Mouse (Mus musculus) hindbrain, embryonic 10.5 days (tissue): ENCODE results near the gene Nmnat2. TPM values are rescaled to one million over a fixed set of nuclear protein-coding genes. Genes with fewer than 3 reads are reported as not detected.

Source experiments
- DNase-seq: peaks from one replicate; pipeline ENCODE4 v3.0.0-alpha.2; 2017; ENCODE audit warnings: low spot score
- H3K27ac ChIP-seq: fragments of 300-500 bp; sonication (generic); 2 replicates; pipeline ENCODE4 v1.5.1; 2016; ENCODE audit warnings: mild to moderate bottlenecking, moderate library complexity
- H3K27me3 ChIP-seq: fragments of 300-500 bp; sonication (generic); 2 replicates; pipeline ENCODE4 v1.6.1; 2016; ENCODE audit warnings: mild to moderate bottlenecking; ENCODE audit not compliant: poor library complexity, insufficient read depth, severe bottlenecking
- H3K36me3 ChIP-seq: fragments of 300-500 bp; sonication (generic); 2 replicates; pipeline ENCODE4 v1.6.1; 2016; ENCODE audit warnings: mild to moderate bottlenecking, moderate library complexity
- H3K4me1 ChIP-seq: fragments of 300-500 bp; sonication (generic); replicated peaks from 2 replicates; pipeline ENCODE4 v1.6.1; 2016; ENCODE audit warnings: mild to moderate bottlenecking
- H3K4me3 ChIP-seq: fragments of 300-500 bp; sonication (generic); 2 replicates; pipeline ENCODE4 v1.5.1; 2016; ENCODE audit warnings: mild to moderate bottlenecking, moderate library complexity
- H3K9me3 ChIP-seq: fragments of 300-500 bp; sonication (generic); 2 replicates; pipeline ENCODE4 v1.6.1; 2016; ENCODE audit warnings: mild to moderate bottlenecking, moderate library complexity
- WGBS: fragments of 180-500 bp; shearing (Covaris S2); methylation state at CpG from one replicate; pipeline ENCODE4 v1.1.7; 2016; 5-methylcytosine and 5-hydroxymethylcytosine counted together
- polyA plus RNA-seq: library from polyadenylated mRNA; unstranded; fragments of >200 nt; fragmentation: Nextera tagmentation; extraction: Ambion mirVana; gene quantifications from 2 replicates; pipeline ENCODE4 v1.2.1, GENCODE M21; 2016

The Nmnat2 gene
- polyA plus RNA-seq, 1 experiment from 2014 or later, result 20.6 TPM

DNA sequence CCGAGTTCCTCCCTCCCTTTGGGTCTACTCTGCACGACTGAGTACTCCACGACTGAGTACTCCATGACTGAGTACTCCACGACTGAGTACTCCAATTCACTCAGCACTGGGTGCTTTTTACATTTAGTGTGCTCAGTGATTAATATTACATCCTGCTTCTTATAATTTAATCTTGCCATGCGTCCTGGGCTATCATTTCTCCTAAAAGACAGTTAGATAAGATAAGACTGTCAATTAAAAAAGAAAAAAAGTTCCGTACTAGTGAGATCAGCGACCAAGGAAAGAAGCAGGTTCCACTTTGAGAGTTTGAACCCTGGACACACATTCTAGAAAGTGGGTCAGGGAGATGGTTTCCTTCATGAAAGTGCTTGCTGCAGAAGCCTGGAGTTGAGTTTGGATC is 79.3 kb downstream of the Nmnat2 start:
- WGBS, result 82% methylated on average over 7 of the region's 7 CpGs
- Histone ChIP-seq H3K9me3 (0 out of 2 replicates have a peak, but pooled peaks cover 6% of the 10 kb centered on the region), H3K27ac (no peak overlapping the region), H3K36me3 (no peaks in the 10 kb centered on the region), H3K27me3 (no peaks in the 10 kb centered on the region), H3K4me3 (no peak overlapping the region), H3K4me1 (peaks cover 67% of the 10 kb centered on the region)
- DNase-seq, result no peak

DNA sequence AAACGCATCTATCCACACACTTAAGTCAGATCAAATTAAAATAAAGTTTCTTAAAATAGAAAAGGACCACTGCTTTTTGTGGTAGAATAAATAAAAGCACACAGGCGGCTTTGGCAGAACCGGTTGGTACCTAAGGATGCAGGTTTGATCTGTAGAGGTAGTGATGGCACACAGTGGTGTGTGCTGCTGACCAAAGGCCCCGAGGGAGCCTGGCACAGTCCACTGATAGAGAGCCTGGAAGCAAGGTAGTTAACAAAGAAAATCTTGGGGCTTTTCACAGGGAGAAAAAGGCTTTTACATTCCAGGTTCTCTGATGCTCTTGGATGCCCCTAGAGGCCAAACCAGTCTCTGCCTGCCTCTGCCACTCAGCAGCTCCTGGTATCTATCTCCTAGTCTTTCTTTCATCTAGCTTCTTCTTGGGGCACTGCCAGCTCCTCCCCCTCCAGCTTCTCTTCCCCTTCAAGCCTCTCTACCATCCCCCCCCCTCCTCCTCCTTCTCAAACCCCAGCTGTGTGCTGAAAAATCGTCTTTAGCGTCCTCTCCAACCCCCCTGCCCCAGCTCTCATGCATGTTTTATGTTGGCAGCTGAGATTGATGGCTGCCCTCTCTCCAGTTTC is 80.6 kb downstream of the Nmnat2 start:
- peak overlapping the region; percentile 86 for H3K27ac ChIP-seq
- peak; percentile 77 for DNase-seq
- peaks cover 80% of the 10 kb centered on the region for H3K4me1 ChIP-seq
- H3K27me3 ChIP-seq, result no peaks in the 10 kb centered on the region
- H3K4me3 ChIP-seq, result no peak overlapping the region
- 0 out of 2 replicates have a peak, but pooled peaks cover 9% of the 10 kb centered on the region for H3K9me3 ChIP-seq
- H3K36me3 ChIP-seq, result no peaks in the 10 kb centered on the region
- 35% methylated on average over 6 of the region's 6 CpGs for WGBS

DNA sequence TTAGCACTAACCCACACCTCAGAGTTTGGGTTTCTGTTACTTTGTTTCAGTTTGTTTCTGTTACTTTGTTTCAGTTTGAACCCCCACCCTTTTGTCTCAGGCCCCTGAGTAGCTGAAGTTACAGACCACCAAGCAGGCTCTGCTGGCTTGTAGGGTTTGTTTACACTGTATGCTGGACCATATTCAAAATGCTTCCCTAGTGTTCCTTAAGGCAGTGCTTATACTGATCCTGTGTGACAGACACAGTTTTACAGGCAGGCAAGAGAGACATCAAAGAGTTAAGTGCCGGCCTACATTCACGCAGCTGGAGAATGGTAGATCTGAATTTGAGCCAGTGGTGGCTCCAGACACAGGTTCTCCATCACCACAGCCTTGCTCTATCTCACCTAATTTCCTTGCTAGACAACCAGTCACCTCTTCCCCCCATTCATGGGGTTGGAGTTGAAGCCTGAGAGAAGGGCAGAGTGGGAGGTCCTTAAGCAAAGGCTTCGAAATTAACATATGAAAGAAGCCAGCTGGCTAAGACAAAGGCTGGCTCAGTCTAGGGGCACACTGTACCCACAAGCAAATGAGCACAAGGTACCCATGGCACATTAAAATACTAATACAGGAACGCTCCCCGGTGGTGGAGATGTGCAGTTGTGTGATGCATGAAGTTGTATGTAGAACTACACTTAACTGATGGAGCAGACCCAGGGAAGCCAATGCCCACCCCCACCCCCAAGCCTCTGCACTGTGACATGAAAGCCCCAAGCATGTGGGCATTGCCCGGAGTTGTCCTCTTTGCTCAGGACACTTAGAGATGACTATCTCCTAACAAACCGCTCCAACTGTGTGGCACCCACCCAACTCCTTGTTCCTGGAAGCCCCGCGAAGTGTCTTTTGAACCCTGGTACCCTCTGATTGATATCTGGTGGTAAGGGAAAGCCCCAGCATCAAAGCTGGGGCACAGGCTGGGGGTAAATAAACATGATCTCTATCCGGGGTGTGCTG is 82.9 kb downstream of the Nmnat2 start:
- 68% methylated on average over 10 of the region's 10 CpGs for WGBS
- Histone ChIP-seq H3K4me3 (no peak overlapping the region), H3K36me3 (no peaks in the 10 kb centered on the region), H3K27me3 (no peaks in the 10 kb centered on the region), H3K4me1 (peaks cover 70% of the 10 kb centered on the region), H3K9me3 (0 out of 2 replicates have a peak, but pooled peaks cover 9% of the 10 kb centered on the region), H3K27ac (peak overlapping the region; percentile 66)
- no peak for DNase-seq

DNA sequence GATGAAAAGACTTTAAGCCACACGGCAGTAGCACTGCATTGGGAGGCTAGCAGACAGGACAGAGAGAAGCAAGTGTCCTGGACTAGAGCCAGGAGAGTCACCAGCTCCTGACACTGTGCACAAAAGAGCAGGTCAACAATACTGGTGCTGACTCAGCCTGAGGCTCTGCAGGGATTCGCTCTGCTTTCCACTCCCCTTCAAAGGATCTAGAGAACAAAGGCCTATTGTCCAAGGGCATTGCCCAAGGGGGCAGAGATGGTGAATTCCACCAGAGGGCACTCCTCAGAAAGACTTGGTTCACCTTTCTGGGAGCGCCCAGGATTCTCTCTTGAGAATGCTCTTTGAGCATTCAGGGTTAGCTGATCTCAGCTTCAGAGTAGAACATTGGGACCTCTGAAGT is 85.3 kb downstream of the Nmnat2 start:
- H3K27ac ChIP-seq, result peak overlapping the region; percentile 76
- H3K4me3 ChIP-seq, result no peak overlapping the region
- H3K36me3 ChIP-seq, result no peaks in the 10 kb centered on the region
- H3K4me1 ChIP-seq, result peaks cover 63% of the 10 kb centered on the region
- DNase-seq, result peak; percentile 70
- H3K9me3 ChIP-seq, result 0 out of 2 replicates have a peak, but pooled peaks cover 9% of the 10 kb centered on the region
- 11% methylated on average over 3 of the region's 3 CpGs for WGBS
- H3K27me3 ChIP-seq, result peaks cover 3% of the 10 kb centered on the region; the same call in 1 of the 2 replicates

DNA sequence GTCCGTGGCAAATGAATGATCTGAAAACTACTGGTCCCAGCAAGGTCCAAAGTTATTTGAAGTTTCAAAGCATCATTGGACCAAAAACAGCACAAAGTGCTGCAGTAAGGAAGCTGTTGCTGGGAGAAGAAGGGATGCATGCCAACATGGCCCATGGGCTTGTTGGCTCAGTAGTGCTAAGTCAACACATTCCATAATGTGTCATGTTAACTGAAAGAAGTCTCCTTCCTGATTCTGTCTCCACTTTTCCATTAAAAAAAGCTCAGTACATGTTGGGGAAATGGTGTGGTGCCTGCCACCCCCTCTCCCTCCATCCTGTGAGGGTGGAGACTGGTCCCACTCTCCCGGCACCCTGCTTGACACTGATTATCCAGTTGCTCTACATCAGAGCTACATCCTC is 86.3 kb downstream of the Nmnat2 start:
- H3K4me3 ChIP-seq, result no peak overlapping the region
- WGBS, result 85% methylated on average over 2 of the region's 2 CpGs

DNA sequence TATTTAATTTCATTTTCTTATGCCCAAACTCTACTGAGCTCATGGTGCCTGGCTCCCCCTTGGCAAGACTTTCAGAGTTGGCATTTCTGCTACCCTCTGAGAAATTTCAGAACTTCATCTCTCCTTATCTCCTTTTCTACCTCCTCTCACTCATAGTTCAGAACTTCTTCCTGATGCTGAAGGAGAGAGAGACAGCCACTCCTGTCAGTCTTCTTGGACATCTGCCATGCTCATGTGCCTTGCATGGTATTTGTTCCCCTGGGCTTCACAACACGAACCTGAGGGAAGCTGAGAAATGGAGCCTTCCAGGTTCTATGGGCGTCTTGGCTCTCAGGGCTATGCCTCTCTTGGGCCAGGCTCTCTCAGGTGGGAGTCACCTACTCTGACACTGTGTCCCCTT is 87.5 kb downstream of the Nmnat2 start:
- peaks cover 12% of the 10 kb centered on the region for H3K27me3 ChIP-seq
- no peak overlapping the region for H3K27ac ChIP-seq
- peaks cover 57% of the 10 kb centered on the region for H3K4me1 ChIP-seq
- 83% methylated on average over 2 of the region's 2 CpGs for WGBS
- DNase-seq, result no peak
- H3K9me3 ChIP-seq, result 0 out of 2 replicates have a peak, but pooled peaks cover 9% of the 10 kb centered on the region
- H3K36me3 ChIP-seq, result no peaks in the 10 kb centered on the region
- H3K4me3 ChIP-seq, result no peak overlapping the region

More for the DNA sequence above, 86.3 kb downstream of the Nmnat2 start:
- peaks cover 54% of the 10 kb centered on the region for H3K4me1 ChIP-seq
- no peak for DNase-seq
- H3K27me3 ChIP-seq, result peaks cover 11% of the 10 kb centered on the region
- peak overlapping the region; percentile 40; the same call in 1 of the 2 replicates for H3K27ac ChIP-seq
- no peaks in the 10 kb centered on the region for H3K36me3 ChIP-seq
- 0 out of 2 replicates have a peak, but pooled peaks cover 9% of the 10 kb centered on the region for H3K9me3 ChIP-seq

DNA sequence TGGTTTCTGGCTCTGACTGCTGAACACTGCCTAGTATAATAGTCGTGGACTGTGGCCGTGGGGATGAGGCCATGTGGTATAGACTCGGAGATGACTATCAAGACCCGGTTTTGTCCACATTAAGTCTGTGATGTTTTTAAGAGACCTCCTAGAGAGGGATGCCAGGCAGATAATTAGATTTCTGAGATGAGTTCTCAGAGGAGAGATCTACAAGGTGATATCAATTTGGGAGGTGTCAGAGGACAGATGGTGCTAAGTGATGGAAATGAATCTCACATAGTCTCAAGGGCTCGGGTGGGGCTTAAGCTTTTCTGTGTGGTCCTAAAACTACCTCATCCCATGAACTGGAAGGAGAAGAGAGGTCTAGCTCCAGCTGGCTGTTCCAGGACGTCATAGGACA is 88.5 kb downstream of the Nmnat2 start:
- Histone ChIP-seq H3K4me1 (peaks cover 57% of the 10 kb centered on the region), H3K27me3 (peaks cover 12% of the 10 kb centered on the region), H3K9me3 (0 out of 2 replicates have a peak, but pooled peaks cover 6% of the 10 kb centered on the region), H3K4me3 (no peak overlapping the region), H3K36me3 (no peaks in the 10 kb centered on the region), H3K27ac (no peak overlapping the region)
- WGBS, result 73% methylated on average over 6 of the region's 6 CpGs
- no peak for DNase-seq

DNA sequence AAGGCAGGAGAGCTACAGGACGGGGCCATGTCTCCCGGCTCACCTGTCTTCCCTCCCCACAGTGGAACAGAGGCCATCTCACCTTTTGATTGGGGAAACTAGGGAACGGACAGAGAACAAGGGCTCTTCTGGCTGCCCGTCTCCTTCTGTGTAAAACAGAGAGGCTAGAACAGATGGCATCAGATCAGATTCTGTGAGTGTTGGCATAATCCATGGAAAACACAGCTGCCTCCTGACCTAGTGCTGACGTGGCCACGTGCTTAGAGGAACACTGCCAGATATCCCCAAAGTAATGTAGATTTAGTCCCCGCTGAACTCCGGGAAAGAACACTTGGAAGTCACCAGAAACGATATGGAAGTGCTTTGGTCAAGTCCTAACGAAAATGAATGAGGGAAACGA is 90.6 kb downstream of the Nmnat2 start:
- Histone ChIP-seq H3K4me3 (no peak overlapping the region), H3K36me3 (no peaks in the 10 kb centered on the region), H3K4me1 (peaks cover 60% of the 10 kb centered on the region), H3K27ac (peak overlapping the region; percentile 56; the same call in 1 of the 2 replicates), H3K27me3 (peaks cover 15% of the 10 kb centered on the region), H3K9me3 (no peaks in the 10 kb centered on the region)
- 84% methylated on average over 11 of the region's 11 CpGs for WGBS
- no peak for DNase-seq

DNA sequence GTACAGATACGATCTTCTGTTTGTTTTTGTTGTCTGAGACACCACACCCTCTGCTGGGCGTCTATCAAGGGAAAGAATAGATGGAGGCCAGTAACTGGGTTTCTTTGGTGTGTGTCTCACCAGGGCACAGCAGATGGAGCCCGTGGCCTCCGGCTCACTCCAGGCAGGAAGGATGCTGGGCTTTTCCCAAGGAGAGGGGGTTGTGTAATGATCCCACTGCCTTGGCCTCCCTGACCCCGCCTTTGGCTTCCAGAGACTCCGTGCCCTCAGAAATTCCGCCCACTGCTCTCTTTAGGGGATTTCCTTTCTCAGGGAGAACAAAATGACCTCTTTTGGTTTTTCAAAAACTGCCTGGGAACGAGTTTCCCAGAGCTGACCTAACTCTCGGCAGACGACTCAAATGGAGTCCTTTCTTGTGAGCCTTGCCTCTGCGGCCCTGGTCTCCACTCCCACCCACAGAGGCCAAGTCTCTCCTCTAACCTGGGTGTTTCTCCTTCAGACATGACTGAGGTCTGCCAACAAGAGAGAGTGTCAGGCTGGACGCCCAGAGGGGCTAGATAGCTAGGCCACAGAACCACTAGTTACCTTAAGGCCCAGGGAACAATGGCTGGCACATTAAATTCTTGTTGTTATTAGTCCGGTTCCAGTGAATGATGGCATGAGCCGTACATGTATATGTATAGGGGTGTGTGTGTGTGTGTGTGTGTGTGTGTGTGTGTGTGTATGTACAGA is 93.5 kb downstream of the Nmnat2 start:
- Histone ChIP-seq H3K4me3 (peak overlapping the region; percentile 13; the same call in 1 of the 2 replicates), H3K9me3 (no peaks in the 10 kb centered on the region), H3K27me3 (peaks cover 18% of the 10 kb centered on the region), H3K4me1 (peaks cover 67% of the 10 kb centered on the region), H3K27ac (peak overlapping the region; percentile 89), H3K36me3 (no peaks in the 10 kb centered on the region)
- DNase-seq, result peak; percentile 86
- WGBS, result 9% methylated on average over 14 of the region's 14 CpGs

DNA sequence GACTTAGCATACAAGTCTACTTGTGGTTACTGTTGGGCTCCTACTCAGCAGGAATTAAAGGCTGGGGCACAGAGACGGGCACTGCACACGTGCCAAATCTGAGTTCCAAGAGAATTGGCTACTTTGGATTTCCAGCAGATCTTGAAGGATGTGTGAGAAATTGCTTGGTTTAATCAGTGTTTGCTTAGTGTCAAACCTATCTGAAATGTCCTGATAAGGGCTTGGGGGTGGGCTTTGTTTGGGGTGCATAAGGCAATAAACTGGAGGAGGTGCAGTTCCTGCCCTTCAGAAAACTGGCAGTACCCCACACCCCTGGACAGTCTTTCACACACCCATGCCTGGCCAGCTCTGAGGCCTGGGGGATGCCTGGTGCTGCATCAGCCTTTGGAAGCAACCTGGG is 94.7 kb downstream of the Nmnat2 start:
- 57% methylated on average over 2 of the region's 2 CpGs for WGBS
- Histone ChIP-seq H3K4me3 (no peak overlapping the region), H3K4me1 (peaks cover 73% of the 10 kb centered on the region), H3K9me3 (no peaks in the 10 kb centered on the region), H3K27ac (peak overlapping the region; percentile 79), H3K27me3 (peaks cover 18% of the 10 kb centered on the region), H3K36me3 (no peaks in the 10 kb centered on the region)
- no peak for DNase-seq

DNA sequence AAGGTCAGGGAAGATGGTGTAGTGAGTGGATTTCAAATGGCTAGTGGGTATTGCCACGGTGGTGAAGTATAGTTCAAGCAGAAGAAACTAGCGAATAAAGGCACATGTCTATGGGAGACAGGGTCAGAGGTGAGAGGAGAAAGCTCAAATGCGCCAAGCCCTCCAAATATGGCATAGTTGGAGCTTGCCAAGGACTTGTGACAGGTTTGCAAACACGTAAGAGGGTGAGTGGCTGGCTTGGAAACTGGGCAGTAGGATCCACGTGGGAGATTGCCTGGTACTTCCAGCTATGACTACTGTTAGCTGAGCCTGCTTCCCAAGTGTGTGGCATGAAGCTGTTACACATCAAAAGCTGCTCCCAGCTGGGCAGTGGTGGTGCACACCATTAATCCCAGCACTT is 96.7 kb downstream of the Nmnat2 start:
- Histone ChIP-seq H3K4me3 (no peak overlapping the region), H3K27me3 (peaks cover 10% of the 10 kb centered on the region; the same call in 1 of the 2 replicates), H3K36me3 (no peaks in the 10 kb centered on the region), H3K9me3 (no peaks in the 10 kb centered on the region), H3K4me1 (peaks cover 79% of the 10 kb centered on the region), H3K27ac (peak overlapping the region; percentile 47; the same call in 1 of the 2 replicates)
- DNase-seq, result no peak
- WGBS, result 77% methylated on average over 5 of the region's 5 CpGs

DNA sequence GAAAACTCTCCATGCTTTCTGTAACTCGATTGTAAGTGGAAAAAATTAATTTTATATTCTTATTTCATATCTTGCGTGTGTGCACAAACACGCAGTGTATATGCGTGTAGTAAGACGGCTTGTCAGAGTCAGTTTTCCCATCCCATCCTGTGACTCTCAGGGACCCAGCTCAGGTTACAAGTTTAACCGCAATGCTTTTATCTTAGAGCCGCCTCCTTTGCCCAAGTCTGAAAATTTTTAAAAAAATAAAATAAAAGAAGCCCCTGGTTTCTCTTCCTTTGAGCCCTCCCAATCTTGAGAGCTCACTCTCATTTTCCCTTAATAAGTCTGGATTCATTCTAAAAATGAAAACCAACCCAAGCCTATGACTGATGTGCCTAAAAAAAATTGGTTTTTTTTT is 98.8 kb downstream of the Nmnat2 start:
- peaks cover 10% of the 10 kb centered on the region; the same call in 1 of the 2 replicates for H3K27me3 ChIP-seq
- no peaks in the 10 kb centered on the region for H3K36me3 ChIP-seq
- WGBS, result 15% methylated on average over 7 of the region's 7 CpGs
- DNase-seq, result no peak
- H3K4me3 ChIP-seq, result no peak overlapping the region
- H3K4me1 ChIP-seq, result peaks cover 58% of the 10 kb centered on the region
- peak overlapping the region; percentile 86 for H3K27ac ChIP-seq
- no peaks in the 10 kb centered on the region for H3K9me3 ChIP-seq
